21 mouse cellular contexts compared by ENCODE assay signal in genomic region chr14:79208468-79208867, GRCm38 (mm10). TPM values are rescaled to one million over a fixed set of nuclear protein-coding genes. Genes with fewer than 3 reads are reported as not detected.
"Had no signal": no experiment of that assay in that cellular context is flagged by ENCODE, and none has a peak within 500 bp of the region (broad histone marks: within the 10 kb centered on the region; RNA-seq: fewer than 3 reads in every experiment).

No protein-coding gene starts in this region.

- ATAC-seq: intestine, postnatal 0 days; liver, embryonic 12.5 days; midbrain, embryonic 13.5 days had no signal

- H3K9me3 ChIP-seq: limb, embryonic 12.5 days; limb, embryonic 15.5 days; liver, embryonic 12.5 days; liver, embryonic 15.5 days; midbrain, embryonic 13.5 days had no signal

- DNase-seq: kidney, adult 2 months; left cerebral cortex, postnatal 4 days; lung, adult 18-20 months; right cerebral cortex, postnatal 4 days had no signal

- H3K36me3 ChIP-seq: limb, embryonic 12.5 days; limb, embryonic 15.5 days; liver, embryonic 12.5 days; liver, embryonic 15.5 days; midbrain, embryonic 13.5 days had no signal

- H3K9ac ChIP-seq: limb, embryonic 12.5 days; limb, embryonic 15.5 days; liver, embryonic 12.5 days; liver, embryonic 15.5 days; midbrain, embryonic 13.5 days had no signal

- H3K27ac ChIP-seq: kidney, postnatal 0 days; layer of hippocampus, adult 2 months; limb, embryonic 12.5 days; limb, embryonic 15.5 days; liver, embryonic 12.5 days; liver, embryonic 15.5 days; macrophage; midbrain, embryonic 13.5 days; stomach, postnatal 0 days had no signal

- H3K4me2 ChIP-seq: limb, embryonic 12.5 days; limb, embryonic 15.5 days; liver, embryonic 12.5 days; liver, embryonic 15.5 days; midbrain, embryonic 13.5 days had no signal

- H3K4me3 ChIP-seq: layer of hippocampus, adult 2 months; limb, embryonic 12.5 days; limb, embryonic 15.5 days; liver, embryonic 12.5 days; liver, embryonic 15.5 days; midbrain, embryonic 13.5 days had no signal

- H3K4me1 ChIP-seq: liver, embryonic 12.5 days; liver, embryonic 15.5 days had no signal

- H3K27me3 ChIP-seq: limb, embryonic 12.5 days; limb, embryonic 15.5 days; liver, embryonic 12.5 days; liver, embryonic 15.5 days; midbrain, embryonic 13.5 days had no signal

RNA-seq across cellular contexts. Expression of gene Zfp957, which starts 38.7 kb away (rescaled TPM):
- polyA plus RNA-seq: intestine, embryonic 14.5 days; intestine, postnatal 0 days; kidney, adult 2 months; kidney, embryonic 14.5 days; kidney, postnatal 0 days; large intestine, adult 2 months; limb, embryonic 12.5 days; limb, embryonic 15.5 days; liver, embryonic 12.5 days; liver, embryonic 15.5 days; lung, embryonic 16.5 days; macrophage; midbrain, embryonic 13.5 days; neural tube, embryonic 11.5 days; neural tube, embryonic 14.5 days; stomach, embryonic 14.5 days; stomach, postnatal 0 days had no signal
